Mouse (Mus musculus) lung, adult 2 months (tissue): ENCODE data around the gene Tc2n.

ENCODE experiments used
- CTCF ChIP-seq: fragments of 200-500 bp; IDR thresholded peaks from 2 replicates; pipeline ENCODE4 v1.5.1; 2011; ENCODE audit warnings: mild to moderate bottlenecking, low read length, control low read depth; ENCODE audit not compliant: insufficient read depth
- POLR2A ChIP-seq: fragments of 200-500 bp; IDR thresholded peaks from 2 replicates; pipeline ENCODE4 v1.6.1; 2011; ENCODE audit warnings: low read depth, mild to moderate bottlenecking, control low read depth, low read length, borderline replicate concordance; ENCODE audit errors: extremely low read depth

DNA sequence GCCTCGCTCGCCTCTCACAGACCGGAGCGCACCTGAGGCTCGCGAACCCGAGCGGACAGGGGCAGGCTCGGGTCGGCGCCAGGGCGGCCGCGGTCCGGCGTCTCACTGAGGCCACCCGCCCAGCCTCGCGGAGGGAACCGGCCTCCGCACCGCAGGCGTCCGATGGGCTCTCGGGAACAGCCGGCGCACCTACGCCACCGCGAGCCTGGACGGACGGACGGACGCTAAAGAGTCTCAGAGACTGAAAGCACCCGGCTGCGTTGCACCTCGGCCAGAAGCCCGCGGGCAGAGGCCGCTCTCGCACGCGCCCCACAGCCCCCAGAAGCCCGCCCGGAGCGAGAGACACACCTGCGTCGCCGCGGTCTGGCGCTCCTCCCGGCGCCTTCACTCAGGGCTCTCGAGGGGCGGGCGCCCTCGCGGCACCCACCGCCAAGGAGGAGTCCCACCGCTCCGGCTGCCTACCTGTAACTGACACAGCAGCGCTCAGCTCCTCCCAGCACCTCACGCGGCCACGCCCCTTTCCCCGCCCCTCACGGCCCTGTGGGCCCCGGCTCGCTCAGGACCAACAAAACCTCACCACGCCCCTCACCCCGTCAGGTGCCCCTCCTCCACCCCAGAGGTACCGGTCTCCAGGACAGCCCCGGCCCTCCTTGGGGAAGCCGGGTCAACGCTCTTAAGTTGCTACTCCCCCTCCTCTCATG, at the start of gene Tc2n:
- TF ChIP-seq CTCF (no peak), POLR2A (peak; percentile 74; the same call in 1 of the 2 replicates)
